Mouse (Mus musculus) kidney, embryonic 15.5 days (tissue): ENCODE results near the gene Lrrfip1. TPM values are rescaled to one million over a fixed set of nuclear protein-coding genes. Genes with fewer than 3 reads are reported as not detected.

Experiments used
- ATAC-seq: fragments of 200-750 bp; cut with Nextera tagmentation; replicated peaks from 2 replicates; pipeline ENCODE4 v1.8.0; 2017; ENCODE audit warnings: moderate TSS enrichment; ENCODE audit not compliant: low FRiP score
- H3K27ac ChIP-seq: fragments of 300-500 bp; sonication (generic); 2 replicates; pipeline ENCODE4 v1.5.1; 2015; ENCODE audit warnings: mild to moderate bottlenecking, inconsistent platforms
- H3K27me3 ChIP-seq: fragments of 300-500 bp; sonication (generic); 2 replicates; pipeline ENCODE4 v1.6.1; 2015; ENCODE audit warnings: inconsistent platforms
- H3K36me3 ChIP-seq: fragments of 300-500 bp; sonication (generic); 2 replicates; pipeline ENCODE4 v1.6.1; 2015; ENCODE audit warnings: inconsistent platforms
- H3K4me1 ChIP-seq: fragments of 300-500 bp; sonication (generic); 2 replicates; pipeline ENCODE4 v1.6.1; 2015; ENCODE audit warnings: inconsistent platforms
- H3K4me2 ChIP-seq: fragments of 300-500 bp; sonication (generic); 2 replicates; pipeline ENCODE4 v1.6.1; 2015; ENCODE audit warnings: moderate library complexity, mild to moderate bottlenecking, inconsistent platforms
- H3K4me3 ChIP-seq: fragments of 300-500 bp; sonication (generic); replicated peaks from 2 replicates; pipeline ENCODE4 v1.5.1; 2015; ENCODE audit warnings: mild to moderate bottlenecking, inconsistent platforms
- H3K9ac ChIP-seq: fragments of 300-500 bp; sonication (generic); 2 replicates; pipeline ENCODE4 v1.6.1; 2015; ENCODE audit warnings: mild to moderate bottlenecking, inconsistent platforms
- H3K9me3 ChIP-seq: fragments of 300-500 bp; sonication (generic); replicated peaks from 2 replicates; pipeline ENCODE4 v1.6.1; 2016; ENCODE audit warnings: inconsistent platforms
- WGBS: fragments of 180-500 bp; shearing (Covaris S2); methylation state at CpG from one replicate; pipeline ENCODE4 v1.1.7; 2015; ENCODE audit warnings: mixed read lengths; 5-methylcytosine and 5-hydroxymethylcytosine counted together
- polyA plus RNA-seq: library from polyadenylated mRNA; unstranded; fragments of >200 nt; fragmentation: Nextera tagmentation; extraction: Ambion mirVana; gene quantifications from 2 replicates; pipeline ENCODE4 v1.2.1, GENCODE M21; 2015

Gene Lrrfip1
- polyA plus RNA-seq, 1 experiment from 2014 or later, result 43.9 TPM

DNA sequence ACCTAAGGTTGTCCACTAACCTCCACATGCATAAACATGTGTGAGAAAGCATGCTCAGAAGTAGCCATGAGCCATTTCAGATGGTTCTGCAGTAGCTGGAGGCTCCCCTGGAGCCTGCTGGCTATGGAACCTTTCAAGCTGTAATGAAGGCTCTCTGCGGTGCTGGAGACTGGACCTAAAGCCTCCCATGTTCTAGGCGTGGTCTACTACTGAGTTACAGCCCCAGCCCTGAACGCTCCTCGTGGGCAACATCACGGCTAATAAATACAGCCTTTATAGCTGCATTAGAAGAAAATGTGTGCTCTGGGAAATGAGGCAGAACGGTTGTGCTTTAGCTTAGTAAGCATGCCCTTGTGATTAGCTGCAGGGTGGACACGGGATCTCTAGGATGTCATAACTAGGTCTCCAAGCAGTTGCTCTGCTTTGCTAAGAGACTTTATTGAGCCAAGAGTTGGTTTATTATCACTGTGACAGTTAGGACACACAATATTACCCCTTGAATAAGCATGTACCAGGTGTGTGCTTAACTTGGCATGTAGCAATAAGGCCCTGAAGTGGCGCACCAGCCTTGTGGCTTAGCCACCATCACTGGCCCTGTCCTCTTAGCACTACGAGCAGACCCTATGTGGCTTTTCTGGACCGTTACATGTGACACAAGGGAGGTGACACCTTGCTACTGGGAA, 81.3 kb downstream of the Lrrfip1 start:
- no peak for ATAC-seq
- H3K4me2 ChIP-seq, result no peak overlapping the region
- H3K27me3 ChIP-seq, result no peaks in the 10 kb centered on the region
- no peaks in the 10 kb centered on the region for H3K9me3 ChIP-seq
- peaks cover 44% of the 10 kb centered on the region for H3K4me1 ChIP-seq
- H3K4me3 ChIP-seq, result no peak overlapping the region
- H3K27ac ChIP-seq, result peak overlapping the region; percentile 41; the same call in 1 of the 2 replicates
- WGBS, result 57% methylated on average over 10 of the region's 10 CpGs
- no peaks in the 10 kb centered on the region for H3K36me3 ChIP-seq
- no peak overlapping the region for H3K9ac ChIP-seq

DNA sequence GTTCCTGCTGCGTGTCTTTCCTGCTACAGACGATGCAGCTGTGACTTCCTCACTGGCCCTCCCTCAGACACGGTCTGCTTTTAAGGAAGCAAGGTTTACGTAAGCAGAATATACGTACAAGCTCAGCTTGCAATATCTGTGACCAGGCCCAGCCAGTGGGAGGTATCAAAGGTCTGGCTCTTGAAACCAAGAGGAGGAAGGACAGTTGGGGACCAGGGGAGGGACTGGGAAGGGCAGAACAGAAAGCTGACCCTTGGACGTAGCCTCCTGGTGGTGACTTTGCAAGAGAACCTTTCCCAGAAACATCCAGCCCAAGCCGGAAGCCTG, 81.8 kb downstream of the Lrrfip1 start:
- no peak for ATAC-seq
- no peak overlapping the region for H3K4me3 ChIP-seq
- 57% methylated on average over 7 of the region's 7 CpGs for WGBS
- 0 out of 2 replicates have a peak overlapping the region, but pooled peaks have one; percentile 41 for H3K27ac ChIP-seq
- peaks cover 48% of the 10 kb centered on the region for H3K4me1 ChIP-seq
- no peak overlapping the region for H3K4me2 ChIP-seq
- H3K9ac ChIP-seq, result no peak overlapping the region
- no peaks in the 10 kb centered on the region for H3K27me3 ChIP-seq
- H3K9me3 ChIP-seq, result no peaks in the 10 kb centered on the region
- H3K36me3 ChIP-seq, result no peaks in the 10 kb centered on the region

DNA sequence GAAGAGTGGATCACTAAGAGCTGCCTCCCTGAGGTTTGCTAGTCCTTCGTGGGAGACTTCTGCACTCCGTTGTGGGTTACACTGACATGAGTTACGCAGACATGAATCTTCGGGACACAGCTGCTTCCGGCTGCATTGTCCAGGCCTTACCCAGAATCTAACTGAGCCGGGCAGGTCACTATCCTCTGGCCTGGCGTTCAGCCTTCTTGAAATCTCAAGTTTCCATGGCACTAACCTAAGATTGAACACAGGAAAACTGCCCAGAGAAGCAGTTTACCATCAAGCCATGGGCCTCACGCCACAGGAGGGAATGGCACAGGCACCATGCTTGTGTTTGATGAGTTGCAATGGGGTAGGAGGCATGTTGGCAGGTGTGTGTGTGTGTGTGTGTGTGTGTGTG, 85.8 kb downstream of the Lrrfip1 start:
- Histone ChIP-seq H3K4me2 (no peak overlapping the region), H3K4me3 (no peak overlapping the region), H3K27me3 (no peaks in the 10 kb centered on the region), H3K9me3 (no peaks in the 10 kb centered on the region), H3K27ac (no peak overlapping the region; the same call in 1 of the 2 replicates), H3K36me3 (no peaks in the 10 kb centered on the region), H3K4me1 (peaks cover 51% of the 10 kb centered on the region), H3K9ac (no peak overlapping the region)
- 43% methylated on average over 8 of the region's 8 CpGs for whole genome bisulfite sequencing
- no peak for ATAC-seq

DNA sequence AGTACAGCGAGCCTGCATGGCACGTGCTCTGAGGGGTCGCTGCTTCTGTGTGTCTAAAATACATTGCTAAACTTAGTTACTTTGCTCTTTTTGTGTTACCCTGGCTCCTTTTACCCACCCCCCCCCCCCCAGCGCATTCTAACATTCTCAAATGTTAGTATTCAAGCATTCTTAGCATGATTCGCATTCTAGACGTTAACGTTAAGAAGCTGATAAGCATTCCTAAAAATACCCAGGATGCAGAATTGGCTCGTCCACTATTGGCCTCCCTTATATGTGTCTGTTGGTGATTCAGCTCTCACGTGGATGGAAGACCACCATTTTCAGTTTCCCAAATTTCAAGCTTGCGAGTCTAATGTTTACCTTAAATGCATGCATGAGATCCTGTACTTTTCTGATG, 86.5 kb downstream of the Lrrfip1 start:
- H3K27me3 ChIP-seq, result no peaks in the 10 kb centered on the region
- no peak overlapping the region for H3K4me2 ChIP-seq
- peak overlapping the region; percentile 62 for H3K27ac ChIP-seq
- H3K36me3 ChIP-seq, result no peaks in the 10 kb centered on the region
- H3K9me3 ChIP-seq, result no peaks in the 10 kb centered on the region
- no peak overlapping the region for H3K4me3 ChIP-seq
- peaks cover 44% of the 10 kb centered on the region for H3K4me1 ChIP-seq
- no peak overlapping the region for H3K9ac ChIP-seq
- WGBS, result 78% methylated on average over 10 of the region's 10 CpGs
- ATAC-seq, result no peak

DNA sequence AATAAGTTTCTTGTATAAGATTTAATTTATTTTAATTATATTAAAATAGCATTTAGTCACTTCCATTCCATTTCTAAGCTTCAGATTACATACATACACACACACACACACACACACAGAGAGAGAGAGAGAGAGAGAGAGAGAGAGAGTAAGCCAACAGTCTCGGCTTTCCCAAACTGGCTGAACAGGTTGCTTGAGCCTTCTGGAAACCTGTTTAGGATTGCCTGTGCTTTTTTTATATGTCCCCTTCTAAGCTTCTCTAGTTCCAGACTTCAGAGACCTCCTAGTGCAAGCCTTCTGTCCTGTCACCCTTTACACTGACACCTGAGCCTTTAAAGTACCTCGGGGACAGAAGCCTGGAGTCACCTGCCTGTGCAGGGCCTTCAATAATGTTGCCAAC, 87.1 kb downstream of the Lrrfip1 start:
- no peaks in the 10 kb centered on the region for H3K9me3 ChIP-seq
- H3K36me3 ChIP-seq, result no peaks in the 10 kb centered on the region
- H3K9ac ChIP-seq, result no peak overlapping the region
- H3K27ac ChIP-seq, result peak overlapping the region; percentile 37; the same call in 1 of the 2 replicates
- no peak overlapping the region for H3K4me2 ChIP-seq
- H3K4me1 ChIP-seq, result peaks cover 39% of the 10 kb centered on the region
- 34% methylated on average over 2 of the region's 2 CpGs for WGBS
- ATAC-seq, result no peak
- H3K27me3 ChIP-seq, result no peaks in the 10 kb centered on the region
- no peak overlapping the region for H3K4me3 ChIP-seq

DNA sequence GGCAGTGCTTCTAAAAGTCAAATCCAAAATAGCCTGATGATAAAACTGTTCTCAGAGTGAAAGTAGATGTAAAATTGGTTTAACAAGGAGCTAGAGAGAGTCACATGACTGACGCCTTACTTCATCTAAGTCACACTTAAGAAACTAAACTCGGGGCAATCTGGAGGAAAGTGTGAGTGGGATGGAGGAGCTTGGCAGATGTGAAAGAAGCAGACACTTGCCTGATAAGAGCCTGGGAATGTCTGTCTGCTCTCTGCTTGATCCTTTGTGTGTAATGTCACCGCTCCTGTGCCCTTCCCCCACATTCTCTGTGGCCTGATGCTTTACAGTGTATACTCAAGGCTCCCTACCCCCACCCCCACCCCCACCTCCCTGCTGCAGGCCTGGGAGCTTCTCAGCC, 87.8 kb downstream of the Lrrfip1 start:
- Histone ChIP-seq H3K27me3 (no peaks in the 10 kb centered on the region), H3K4me3 (no peak overlapping the region), H3K4me2 (no peak overlapping the region), H3K27ac (no peak overlapping the region), H3K9ac (no peak overlapping the region), H3K9me3 (no peaks in the 10 kb centered on the region), H3K36me3 (no peaks in the 10 kb centered on the region), H3K4me1 (peaks cover 39% of the 10 kb centered on the region)
- ATAC-seq, result no peak
- 41% methylated on average over 3 of the region's 3 CpGs for WGBS

DNA sequence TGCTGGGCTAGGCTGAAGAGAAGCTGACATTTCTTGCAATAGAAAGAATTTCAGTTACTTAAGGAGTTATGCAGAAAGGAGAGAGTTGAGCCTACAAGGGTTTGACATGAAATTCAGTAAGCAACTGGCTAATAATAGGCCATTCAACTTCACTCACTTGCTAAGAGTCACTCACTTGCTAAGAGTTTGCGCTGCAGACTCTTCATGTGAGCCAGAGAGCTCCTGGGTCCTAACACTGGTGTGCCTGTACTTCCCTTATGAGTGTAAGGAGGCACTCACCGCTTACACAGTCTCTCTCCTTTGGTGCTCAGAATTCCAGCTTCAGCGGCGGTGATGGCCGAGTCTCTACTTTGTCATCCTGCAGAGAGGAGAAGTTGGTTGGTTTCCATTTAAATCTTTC, 88.2 kb downstream of the Lrrfip1 start:
- H3K4me2 ChIP-seq, result no peak overlapping the region
- ATAC-seq, result no peak
- no peak overlapping the region for H3K27ac ChIP-seq

DNA sequence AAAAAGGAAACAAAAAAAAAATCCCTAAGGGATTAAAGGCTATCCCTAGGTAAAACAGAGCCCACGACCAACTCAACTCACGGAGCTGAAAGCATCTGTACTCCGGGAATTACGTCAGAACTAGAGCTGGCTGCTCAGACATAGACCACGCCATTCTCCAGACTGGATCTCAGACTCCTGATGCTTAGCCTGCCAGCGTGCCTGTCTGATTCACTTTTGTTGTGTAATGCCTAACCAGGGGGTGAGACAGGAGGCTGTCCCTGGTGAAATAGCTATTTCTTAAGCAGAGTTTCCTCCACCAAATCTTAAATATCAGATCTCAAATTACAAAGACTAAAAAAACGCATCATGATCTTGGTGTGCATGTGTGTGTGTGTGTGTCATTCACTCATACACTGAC, 89.5 kb downstream of the Lrrfip1 start:
- ATAC-seq, result no peak
- H3K4me1 ChIP-seq, result peaks cover 42% of the 10 kb centered on the region
- no peaks in the 10 kb centered on the region for H3K9me3 ChIP-seq
- WGBS, result 76% methylated on average over 7 of the region's 7 CpGs
- H3K27me3 ChIP-seq, result no peaks in the 10 kb centered on the region
- no peak overlapping the region for H3K27ac ChIP-seq
- no peak overlapping the region for H3K4me2 ChIP-seq
- H3K4me3 ChIP-seq, result no peak overlapping the region
- H3K36me3 ChIP-seq, result no peaks in the 10 kb centered on the region
- H3K9ac ChIP-seq, result no peak overlapping the region

More for the DNA sequence above, 88.2 kb downstream of the Lrrfip1 start:
- Histone ChIP-seq H3K27me3 (no peaks in the 10 kb centered on the region), H3K9ac (no peak overlapping the region), H3K4me1 (peaks cover 42% of the 10 kb centered on the region), H3K36me3 (no peaks in the 10 kb centered on the region), H3K9me3 (no peaks in the 10 kb centered on the region), H3K4me3 (no peak overlapping the region)
- WGBS, result 85% methylated on average over 5 of the region's 5 CpGs

DNA sequence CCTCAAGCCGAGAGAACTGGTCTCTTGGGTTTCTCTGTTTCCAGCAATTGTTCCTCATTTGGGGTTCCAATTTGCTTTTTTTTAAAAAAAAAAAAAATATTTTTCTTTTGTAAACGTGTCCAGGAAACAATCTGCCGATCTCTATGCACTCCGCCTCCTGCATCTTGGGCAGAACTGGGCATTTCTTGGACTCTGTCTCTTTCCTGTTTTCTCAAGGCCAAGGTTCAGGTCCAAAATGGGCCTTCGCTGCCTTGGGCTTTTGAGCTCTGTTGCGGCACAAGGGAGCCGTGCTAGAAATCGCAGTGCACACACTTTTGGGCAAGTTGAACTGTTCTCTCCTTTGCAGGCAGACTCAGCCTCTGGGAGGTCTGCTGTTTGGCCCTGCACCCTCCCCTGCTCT, 90.4 kb downstream of the Lrrfip1 start:
- Histone ChIP-seq H3K4me3 (no peak overlapping the region), H3K4me2 (no peak overlapping the region), H3K27me3 (no peaks in the 10 kb centered on the region), H3K36me3 (no peaks in the 10 kb centered on the region), H3K27ac (no peak overlapping the region), H3K9ac (no peak overlapping the region), H3K9me3 (no peaks in the 10 kb centered on the region), H3K4me1 (peaks cover 41% of the 10 kb centered on the region)
- 68% methylated on average over 8 of the region's 8 CpGs for WGBS
- ATAC-seq, result no peak

DNA sequence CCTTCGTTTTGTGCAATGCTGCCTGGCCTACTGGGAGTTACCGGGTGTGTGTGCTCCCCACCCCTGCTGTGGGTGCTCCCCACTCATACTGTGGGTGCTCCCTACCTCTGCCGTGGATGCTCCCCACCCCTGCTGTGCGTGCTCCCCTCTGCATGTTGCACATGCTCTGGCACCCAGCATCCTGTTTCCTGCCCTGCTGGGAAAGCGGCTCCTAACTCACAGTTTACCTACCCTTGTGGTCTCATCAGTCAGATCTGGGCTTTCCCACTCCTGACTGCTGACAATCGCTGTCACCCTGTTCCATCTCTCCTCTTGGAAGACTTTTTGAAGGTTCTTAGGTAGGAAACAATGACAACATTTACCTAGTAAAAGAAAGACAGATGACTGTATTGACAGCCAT, 91.9 kb downstream of the Lrrfip1 start:
- Histone ChIP-seq H3K9me3 (no peaks in the 10 kb centered on the region), H3K27ac (no peak overlapping the region), H3K36me3 (no peaks in the 10 kb centered on the region), H3K27me3 (no peaks in the 10 kb centered on the region), H3K4me3 (no peak overlapping the region), H3K4me2 (no peak overlapping the region), H3K4me1 (peaks cover 32% of the 10 kb centered on the region), H3K9ac (no peak overlapping the region)
- no peak for ATAC-seq
- 84% methylated on average over 6 of the region's 6 CpGs for WGBS

DNA sequence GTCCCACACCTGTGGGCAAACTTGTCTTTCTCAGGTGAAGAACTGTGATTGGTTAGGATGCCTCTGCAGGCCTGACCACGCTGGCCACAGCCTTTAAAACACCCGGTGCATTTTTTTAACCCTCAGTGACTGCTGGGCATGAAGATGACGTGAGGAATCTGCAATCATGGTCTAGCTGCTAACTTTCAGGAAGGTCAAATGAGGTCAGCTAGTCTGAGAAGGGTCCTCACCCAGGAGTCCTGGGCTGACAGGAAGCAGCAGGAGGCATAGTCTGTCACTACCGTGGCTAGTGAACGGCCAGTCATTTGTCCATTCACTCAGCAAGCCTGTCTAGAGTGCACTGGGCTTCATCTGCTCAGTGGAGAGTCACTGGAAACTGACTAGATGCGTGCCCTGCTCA, 93.9 kb downstream of the Lrrfip1 start:
- 48% methylated on average over 6 of the region's 6 CpGs for WGBS
- H3K27me3 ChIP-seq, result no peaks in the 10 kb centered on the region
- no peak overlapping the region for H3K9ac ChIP-seq
- H3K4me1 ChIP-seq, result peaks cover 30% of the 10 kb centered on the region
- H3K4me2 ChIP-seq, result no peak overlapping the region
- H3K4me3 ChIP-seq, result no peak overlapping the region
- no peaks in the 10 kb centered on the region for H3K9me3 ChIP-seq
- ATAC-seq, result no peak
- no peaks in the 10 kb centered on the region for H3K36me3 ChIP-seq
- H3K27ac ChIP-seq, result no peak overlapping the region

DNA sequence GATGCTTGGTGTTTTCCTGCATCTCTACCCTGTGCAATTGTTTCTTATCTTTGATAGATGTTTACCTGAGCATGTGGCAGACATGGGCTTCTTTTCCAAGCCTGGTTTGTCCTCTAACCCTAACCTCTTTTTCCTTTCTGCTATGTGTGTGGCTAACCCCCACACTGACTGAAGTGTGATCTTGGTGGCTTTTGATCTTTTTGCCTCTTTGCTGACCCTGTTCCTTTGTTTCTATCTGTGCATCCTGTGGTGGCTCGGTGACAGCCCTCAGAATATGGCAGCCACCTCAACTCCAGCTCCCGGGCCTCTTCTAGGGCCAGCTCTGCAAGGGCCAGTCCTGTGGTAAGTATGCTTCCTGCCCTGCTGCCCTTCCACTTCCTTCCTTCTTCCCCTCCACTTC, 94.8 kb downstream of the Lrrfip1 start:
- peaks cover 27% of the 10 kb centered on the region for H3K4me1 ChIP-seq
- no peaks in the 10 kb centered on the region for H3K36me3 ChIP-seq
- ATAC-seq, result no peak
- no peaks in the 10 kb centered on the region for H3K9me3 ChIP-seq
- no peaks in the 10 kb centered on the region for H3K27me3 ChIP-seq
- H3K27ac ChIP-seq, result no peak overlapping the region
- H3K9ac ChIP-seq, result no peak overlapping the region
- 49% methylated on average over 2 of the region's 2 CpGs for WGBS
- no peak overlapping the region for H3K4me3 ChIP-seq
- H3K4me2 ChIP-seq, result no peak overlapping the region

DNA sequence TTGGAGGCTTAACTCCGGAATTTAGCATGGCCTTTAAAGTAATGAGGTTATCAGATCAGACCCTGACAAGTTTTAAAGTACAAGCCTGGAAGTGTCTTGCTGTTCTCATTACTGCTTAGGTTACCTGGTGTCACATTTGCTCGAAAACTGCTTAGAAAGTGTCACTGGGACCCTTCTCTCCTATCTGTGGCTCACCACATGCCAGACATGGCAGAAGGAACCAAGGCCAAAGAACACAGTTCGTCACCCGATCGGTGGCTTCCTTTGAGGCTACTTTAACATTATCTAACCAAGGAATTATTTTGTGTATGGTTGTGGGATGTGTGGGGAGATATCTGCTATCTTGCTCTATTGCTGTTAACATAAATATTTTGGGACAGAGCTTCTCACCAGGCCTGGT, 95.5 kb downstream of the Lrrfip1 start:
- Histone ChIP-seq H3K4me2 (no peak overlapping the region), H3K4me1 (peaks cover 28% of the 10 kb centered on the region), H3K9me3 (no peaks in the 10 kb centered on the region), H3K9ac (no peak overlapping the region), H3K27me3 (no peaks in the 10 kb centered on the region), H3K4me3 (no peak overlapping the region), H3K36me3 (no peaks in the 10 kb centered on the region), H3K27ac (no peak overlapping the region)
- no peak for ATAC-seq
- 82% methylated on average over 5 of the region's 5 CpGs for WGBS
